Mouse (Mus musculus): Measurements from ENCODE around the gene Mrps7. TPM values are rescaled to one million over a fixed set of nuclear protein-coding genes. Genes with fewer than 3 reads are reported as not detected.

Mrps7 gene
- polyA plus RNA-seq, 1 experiment, result 53.1 TPM

GRCm38 (mm10) chr11:115608421-115609399 lies 5.0 kb downstream of the Mrps7 start:
- H3K27ac ChIP-seq (ENCODE audit: insufficient read depth, low read depth, low read length), result no peak overlapping the region
- H3K27me3 ChIP-seq (replicated peaks; ENCODE audit: control insufficient read depth, insufficient read depth, low read length), result no peaks in the 10 kb centered on the region
- TF ChIP-seq CTCF (conservative IDR thresholded peaks at IDR 0.05; ENCODE audit: insufficient read depth, insufficient read length, low read depth, low read length), result no peak
- TF ChIP-seq POLR2A (IDR thresholded peaks at IDR 0.05; ENCODE audit: low read depth, low read length), result no peak
- 74% methylated on average over 23 of the region's 23 CpGs for WGBS
- H3K4me3 ChIP-seq (ENCODE audit: insufficient read depth, low read depth, low read length), result no peak overlapping the region
- peaks cover 15% of the 10 kb centered on the region for H3K4me1 ChIP-seq (ENCODE audit: control insufficient read depth, insufficient read depth, low read length)
- H3K36me3 ChIP-seq (ENCODE audit: control insufficient read depth, insufficient read depth, low read length), result 0 out of 2 replicates have a peak, but pooled peaks cover 1% of the 10 kb centered on the region
- DNase-seq, result no peak

GRCm38 (mm10) chr11:115609576-115609975 lies 5.9 kb downstream of the Mrps7 start:
- no peak overlapping the region for H3K4me3 ChIP-seq (ENCODE audit: insufficient read depth, low read depth, low read length)
- peaks cover 1% of the 10 kb centered on the region; the same call in 1 of the 2 replicates for H3K36me3 ChIP-seq (ENCODE audit: control insufficient read depth, insufficient read depth, low read length)
- H3K27ac ChIP-seq (ENCODE audit: insufficient read depth, low read depth, low read length), result no peak overlapping the region
- peaks cover 23% of the 10 kb centered on the region for H3K4me1 ChIP-seq (ENCODE audit: control insufficient read depth, insufficient read depth, low read length)
- TF ChIP-seq POLR2A (IDR thresholded peaks at IDR 0.05; ENCODE audit: low read depth, low read length) (no peak), CTCF (conservative IDR thresholded peaks at IDR 0.05; ENCODE audit: insufficient read depth, insufficient read length, low read depth, low read length) (no peak)
- no peaks in the 10 kb centered on the region for H3K27me3 ChIP-seq (replicated peaks; ENCODE audit: control insufficient read depth, insufficient read depth, low read length)
- no peak for DNase-seq
- WGBS, result 71% methylated on average over 3 of the region's 3 CpGs

- 63% methylated on average over 6 of the region's 6 CpGs for WGBS
- peaks cover 1% of the 10 kb centered on the region; the same call in 1 of the 2 replicates for H3K36me3 ChIP-seq (ENCODE audit: control insufficient read depth, insufficient read depth, low read length)
Measured at GRCm38 (mm10) chr11:115611173-115611572, 7.4 kb downstream of the Mrps7 start.

GRCm38 (mm10) chr11:115612059-115612409 lies 8.3 kb downstream of the Mrps7 start:
- 1% methylated on average over 13 of the region's 13 CpGs for WGBS
- Histone ChIP-seq H3K36me3 (ENCODE audit: control insufficient read depth, insufficient read depth, low read length) (no peaks in the 10 kb centered on the region; the same call in 1 of the 2 replicates), H3K4me3 (ENCODE audit: insufficient read depth, low read depth, low read length) (peak overlapping the region; percentile 66), H3K4me1 (ENCODE audit: control insufficient read depth, insufficient read depth, low read length) (peaks cover 30% of the 10 kb centered on the region), H3K27ac (ENCODE audit: insufficient read depth, low read depth, low read length) (peak overlapping the region; percentile 80), H3K27me3 (replicated peaks; ENCODE audit: control insufficient read depth, insufficient read depth, low read length) (no peaks in the 10 kb centered on the region)
- peak; percentile 95 for DNase-seq
- TF ChIP-seq CTCF (conservative IDR thresholded peaks at IDR 0.05; ENCODE audit: insufficient read depth, insufficient read length, low read depth, low read length), result peak; percentile 23; the same call in 1 of the 2 replicates
- TF ChIP-seq POLR2A (IDR thresholded peaks at IDR 0.05; ENCODE audit: low read depth, low read length), result no peak

More at GRCm38 (mm10) chr11:115611173-115611572, 7.4 kb downstream of the Mrps7 start:
- TF ChIP-seq CTCF (conservative IDR thresholded peaks at IDR 0.05; ENCODE audit: insufficient read depth, insufficient read length, low read depth, low read length) (no peak), POLR2A (IDR thresholded peaks at IDR 0.05; ENCODE audit: low read depth, low read length) (no peak)
- H3K4me1 ChIP-seq (ENCODE audit: control insufficient read depth, insufficient read depth, low read length), result peaks cover 30% of the 10 kb centered on the region
- H3K27me3 ChIP-seq (replicated peaks; ENCODE audit: control insufficient read depth, insufficient read depth, low read length), result no peaks in the 10 kb centered on the region
- DNase-seq, result no peak
- no peak overlapping the region for H3K27ac ChIP-seq (ENCODE audit: insufficient read depth, low read depth, low read length)
- H3K4me3 ChIP-seq (ENCODE audit: insufficient read depth, low read depth, low read length), result no peak overlapping the region

- WGBS, result under 1% methylated on average over 78 of the region's 80 CpGs
- peaks cover 30% of the 10 kb centered on the region for H3K4me1 ChIP-seq (ENCODE audit: control insufficient read depth, insufficient read depth, low read length)
- peak within 1 kb of the TSS; percentile 94 for H3K27ac ChIP-seq (ENCODE audit: insufficient read depth, low read depth, low read length)
- peak within 1 kb of the TSS; percentile 66 for H3K4me3 ChIP-seq (ENCODE audit: insufficient read depth, low read depth, low read length)
- no peaks in the 10 kb centered on the region for H3K27me3 ChIP-seq (replicated peaks; ENCODE audit: control insufficient read depth, insufficient read depth, low read length)
- H3K36me3 ChIP-seq (ENCODE audit: control insufficient read depth, insufficient read depth, low read length), result no peaks in the 10 kb centered on the region; the same call in 1 of the 2 replicates
- peak; percentile 97 for DNase-seq
- TF ChIP-seq CTCF (conservative IDR thresholded peaks at IDR 0.05; ENCODE audit: insufficient read depth, insufficient read length, low read depth, low read length) (peak; percentile 42), POLR2A (IDR thresholded peaks at IDR 0.05; ENCODE audit: low read depth, low read length) (no peak)
Measured at GRCm38 (mm10) chr11:115612410-115613137, 8.8 kb downstream of the Mrps7 start, which contains the start of gene Mif4gd. TSS of gene Mif4gd (minus strand) at chr11:115612969.

GRCm38 (mm10) chr11:115613138-115613945 lies 9.6 kb downstream of the Mrps7 start:
- Histone ChIP-seq H3K27me3 (replicated peaks; ENCODE audit: control insufficient read depth, insufficient read depth, low read length) (no peaks in the 10 kb centered on the region), H3K4me1 (ENCODE audit: control insufficient read depth, insufficient read depth, low read length) (peaks cover 30% of the 10 kb centered on the region), H3K27ac (ENCODE audit: insufficient read depth, low read depth, low read length) (peak overlapping the region; percentile 94), H3K36me3 (ENCODE audit: control insufficient read depth, insufficient read depth, low read length) (no peaks in the 10 kb centered on the region; the same call in 1 of the 2 replicates), H3K4me3 (ENCODE audit: insufficient read depth, low read depth, low read length) (peak overlapping the region; percentile 66)
- TF ChIP-seq CTCF (conservative IDR thresholded peaks at IDR 0.05; ENCODE audit: insufficient read depth, insufficient read length, low read depth, low read length) (no peak), POLR2A (IDR thresholded peaks at IDR 0.05; ENCODE audit: low read depth, low read length) (no peak)
- peak; percentile 61 for DNase-seq
- WGBS, result 3% methylated on average over 16 of the region's 16 CpGs

Measured in kidney, adult 2 months (tissue).